Mouse (Mus musculus) bone marrow macrophage, adult 2 months (primary cell): ENCODE results near the gene Ndufb6.

Source experiments
- CTCF ChIP-seq: IDR thresholded peaks from 2 replicates; pipeline ENCODE4 v1.5.1; 2012; ENCODE audit warnings: low read depth, mild to moderate bottlenecking, low read length, moderate library complexity
- POLR2A ChIP-seq: IDR thresholded peaks from 2 replicates; pipeline ENCODE4 v1.6.1; 2012; ENCODE audit warnings: mild to moderate bottlenecking, low read depth, low read length, borderline replicate concordance

- TF ChIP-seq CTCF (no peak), POLR2A (no peak)
These were observed 33.8 kb upstream of the Ndufb6 start for GRCm38 (mm10) chr4:40313026-40313425.
